Mouse (Mus musculus) testis, adult 2 months (tissue): ENCODE measurements around the gene Qrich2. TPM values are rescaled to one million over a fixed set of nuclear protein-coding genes. Genes with fewer than 3 reads are reported as not detected.
"Not testable (repeated sequence)": the region's sequence is repeated elsewhere in the genome, so short reads cannot be mapped to it uniquely, and the experiment has no call there.

Experiments used
- H3K27ac ChIP-seq: fragments of 200-500 bp; 2 replicates; pipeline ENCODE4 v1.5.1; 2012; ENCODE audit warnings: low read depth, low read length; ENCODE audit not compliant: control insufficient read depth, insufficient read depth
- H3K27me3 ChIP-seq: fragments of 200-500 bp; 2 replicates; pipeline ENCODE4 v1.6.1; 2012; ENCODE audit warnings: mild to moderate bottlenecking, low read length, moderate library complexity; ENCODE audit not compliant: control insufficient read depth, insufficient read depth
- H3K36me3 ChIP-seq: fragments of 200-500 bp; 2 replicates; pipeline ENCODE4 v1.6.1; 2012; ENCODE audit warnings: mild to moderate bottlenecking, low read length; ENCODE audit not compliant: control insufficient read depth, insufficient read depth
- H3K4me1 ChIP-seq: fragments of 200-500 bp; 2 replicates; pipeline ENCODE4 v1.6.1; 2012; ENCODE audit warnings: low read length; ENCODE audit not compliant: control insufficient read depth, insufficient read depth
- H3K4me3 ChIP-seq: fragments of 200-500 bp; 2 replicates; pipeline ENCODE4 v1.5.1; 2012; ENCODE audit warnings: low read depth, mild to moderate bottlenecking, low read length, moderate library complexity, mixed read lengths; ENCODE audit not compliant: control insufficient read depth
- CTCF ChIP-seq: fragments of 200-500 bp; IDR thresholded peaks from 2 replicates; pipeline ENCODE4 v1.5.1; 2012; ENCODE audit warnings: low read depth, mild to moderate bottlenecking, inconsistent platforms, low read length, moderate library complexity; ENCODE audit not compliant: control insufficient read depth, insufficient read depth, insufficient replicate concordance
- POLR2A ChIP-seq: fragments of 200-500 bp; IDR thresholded peaks from 2 replicates; pipeline ENCODE4 v1.6.1; 2012; ENCODE audit warnings: low read depth, mild to moderate bottlenecking, inconsistent platforms, low read length, moderate library complexity; ENCODE audit not compliant: control insufficient read depth
- polyA plus RNA-seq: library from polyadenylated mRNA; depleted of rRNA; stranded (reverse); fragments of >200 nt; gene quantifications from 2 replicates; pipeline ENCODE4 v1.2.3, GENCODE M21; 2012

Qrich2 gene
- polyA plus RNA-seq, 1 experiment: 469 TPM

- no peak overlapping the region; the same call in 1 of the 2 replicates for H3K4me3 ChIP-seq
- H3K27ac ChIP-seq: peak overlapping the region; percentile 79
- H3K27me3 ChIP-seq: no peaks in the 10 kb centered on the region
- no peak for TF ChIP-seq POLR2A
- TF ChIP-seq CTCF: no peak
- no peaks in the 10 kb centered on the region for H3K36me3 ChIP-seq
- peaks cover 11% of the 10 kb centered on the region for H3K4me1 ChIP-seq
These were observed 28.6 kb upstream of the Qrich2 start for GRCm38 (mm10) chr11:116494474-116495174.

- H3K27ac ChIP-seq: peak within 1 kb of the TSS; percentile 79
- H3K4me3 ChIP-seq: peak within 1 kb of the TSS; percentile 26
- H3K27me3 ChIP-seq: no peaks in the 10 kb centered on the region
- TF ChIP-seq CTCF: peak; percentile 81; the same call in 1 of the 2 replicates
- no peak for TF ChIP-seq POLR2A
- peaks cover 14% of the 10 kb centered on the region for H3K4me1 ChIP-seq
- no peaks in the 10 kb centered on the region for H3K36me3 ChIP-seq
These were observed 27.8 kb upstream of the Qrich2 start, which contains the start of gene Prpsap1 for GRCm38 (mm10) chr11:116493795-116494252. Gene Prpsap1, minus strand, starts transcription at chr11:116494202.

GRCm38 (mm10) chr11:116493191-116493590 lies 27.1 kb upstream of the Qrich2 start:
- Histone ChIP-seq H3K4me1 (peaks cover 14% of the 10 kb centered on the region), H3K27me3 (no peaks in the 10 kb centered on the region), H3K4me3 (no peak overlapping the region; the same call in 1 of the 2 replicates), H3K36me3 (no peaks in the 10 kb centered on the region), H3K27ac (peak overlapping the region; percentile 79)
- TF ChIP-seq POLR2A (no peak), CTCF (no peak)

- H3K27me3 ChIP-seq, H3K4me3 ChIP-seq, H3K36me3 ChIP-seq, H3K27ac ChIP-seq: not testable (repeated sequence)
- peaks cover 14% of the 10 kb centered on the region for H3K4me1 ChIP-seq
These were observed 26.5 kb upstream of the Qrich2 start for GRCm38 (mm10) chr11:116492507-116492906.

- Histone ChIP-seq H3K36me3 (no peaks in the 10 kb centered on the region), H3K4me3 (no peak overlapping the region), H3K27ac (no peak overlapping the region), H3K27me3 (no peaks in the 10 kb centered on the region), H3K4me1 (peaks cover 14% of the 10 kb centered on the region)
- TF ChIP-seq CTCF (no peak), POLR2A (no peak)
These were observed 25.3 kb upstream of the Qrich2 start for GRCm38 (mm10) chr11:116491338-116491737.

GRCm38 (mm10) chr11:116490232-116491107 lies 24.4 kb upstream of the Qrich2 start:
- H3K27me3 ChIP-seq: no peaks in the 10 kb centered on the region
- peaks cover 14% of the 10 kb centered on the region for H3K4me1 ChIP-seq
- no peaks in the 10 kb centered on the region for H3K36me3 ChIP-seq
- TF ChIP-seq CTCF (no peak), POLR2A (peak; percentile 85)
- peak overlapping the region; percentile 96 for H3K27ac ChIP-seq
- H3K4me3 ChIP-seq: peak overlapping the region; percentile 98

GRCm38 (mm10) chr11:116489771-116490231 lies 23.8 kb upstream of the Qrich2 start:
- no peaks in the 10 kb centered on the region for H3K27me3 ChIP-seq
- H3K36me3 ChIP-seq: no peaks in the 10 kb centered on the region
- TF ChIP-seq POLR2A (no peak), CTCF (no peak)
- peak overlapping the region; percentile 96 for H3K27ac ChIP-seq
- H3K4me1 ChIP-seq: peaks cover 10% of the 10 kb centered on the region
- H3K4me3 ChIP-seq: peak overlapping the region; percentile 98
